Mouse (Mus musculus) liver, embryonic 14.5 days (tissue): ENCODE data around the gene Lrrc75a. TPM values are rescaled to one million over a fixed set of nuclear protein-coding genes. Genes with fewer than 3 reads are reported as not detected.

Experiments used
- ATAC-seq: fragments of 200-750 bp; cut with Nextera tagmentation; 2 replicates; pipeline ENCODE4 v1.8.0; 2017; ENCODE audit warnings: moderate number of reproducible peaks, mild to moderate bottlenecking, moderate library complexity; ENCODE audit not compliant: insufficient read depth
- DNase-seq, 3 experiments: peaks; one replicate each; pipeline ENCODE4 v3.0.0-alpha.2; 2012 to 2013; ENCODE audit warnings: low read depth in 3 of 3, low spot score in 3 of 3
- H3K27ac ChIP-seq: fragments of 300-500 bp; sonication (generic); 2 replicates; pipeline ENCODE4 v1.5.1; 2014; ENCODE audit warnings: moderate library complexity, mild to moderate bottlenecking, control low read depth, inconsistent platforms
- H3K27me3 ChIP-seq: fragments of 300-500 bp; sonication (generic); 2 replicates; pipeline ENCODE4 v1.6.1; 2014; ENCODE audit warnings: mild to moderate bottlenecking, low read length, moderate library complexity; ENCODE audit not compliant: control insufficient read depth, insufficient read depth
- H3K36me3 ChIP-seq: fragments of 300-500 bp; sonication (generic); replicated peaks from 2 replicates; pipeline ENCODE4 v1.6.1; 2014; ENCODE audit warnings: low read depth; ENCODE audit not compliant: control insufficient read depth, insufficient read depth
- H3K4me1 ChIP-seq, 2 experiments: fragments of 200-500 bp in 1 of 2; fragments of 300-500 bp in 1 of 2; sonication (generic) in 1 of 2; replicated peaks; 2 replicates each; pipeline ENCODE4 v1.6.1; 2012 to 2014; ENCODE audit warnings: antibody characterized with exemption in 1 of 2, inconsistent platforms in 1 of 2, low read length in 1 of 2; ENCODE audit not compliant: control insufficient read depth in 2 of 2, insufficient read depth in 2 of 2
- H3K4me2 ChIP-seq: fragments of 300-500 bp; sonication (generic); 2 replicates; pipeline ENCODE4 v1.6.1; 2014; ENCODE audit warnings: low read depth, mild to moderate bottlenecking, control low read depth, moderate library complexity
- H3K4me3 ChIP-seq, 2 experiments: fragments of 200-500 bp in 1 of 2; fragments of 300-500 bp in 1 of 2; sonication (generic) in 1 of 2; 2 replicates each; pipeline ENCODE4 v1.5.1; 2012 to 2014; ENCODE audit warnings: low read depth in 2 of 2, low read length in 2 of 2, mild to moderate bottlenecking in 2 of 2, control low read depth in 1 of 2, inconsistent platforms in 1 of 2, moderate library complexity in 1 of 2; ENCODE audit not compliant: insufficient read depth in 1 of 2
- H3K9ac ChIP-seq: fragments of 300-500 bp; sonication (generic); replicated peaks from 2 replicates; pipeline ENCODE4 v1.6.1; 2014; ENCODE audit warnings: mild to moderate bottlenecking, control low read depth, moderate library complexity
- H3K9me3 ChIP-seq: fragments of 300-500 bp; sonication (generic); 2 replicates; pipeline ENCODE4 v1.6.1; 2016; ENCODE audit warnings: low read length, mixed read lengths; ENCODE audit not compliant: control insufficient read depth
- CTCF ChIP-seq: IDR thresholded peaks from 2 replicates; pipeline ENCODE4 v1.5.1; 2016; ENCODE audit warnings: antibody characterized with exemption, low read depth, control low read depth
- EP300 ChIP-seq: IDR thresholded peaks from 2 replicates; pipeline ENCODE4 v1.6.1; 2016; ENCODE audit warnings: antibody characterized with exemption, low read depth
- WGBS: fragments of 180-500 bp; shearing (Covaris S2); extraction: QIAGEN DNeasy Blood & Tissue Kit; methylation state at CpG from one replicate; pipeline ENCODE4 v1.1.7; 2014; ENCODE audit not compliant: insufficient replicate concordance; 5-methylcytosine and 5-hydroxymethylcytosine counted together
- polyA plus RNA-seq, 2 experiments: library from polyadenylated mRNA; depleted of rRNA in 1 of 2; stranded (reverse) in 1 of 2; unstranded in 1 of 2; fragments of >200 nt; fragmentation: Nextera tagmentation in 1 of 2; extraction: Ambion mirVana in 1 of 2; gene quantifications; 2 replicates each; pipeline versions ENCODE4 v1.2.1 to v1.2.3; 2012 to 2014

Lrrc75a gene
- polyA plus RNA-seq, 2 experiments, result 0.99 to 1.1 TPM

- Histone ChIP-seq H3K36me3 (no peaks in the 10 kb centered on the region), H3K27me3 (no peaks in the 10 kb centered on the region), H3K4me3 (no peak overlapping the region), H3K4me2 (no peak overlapping the region), H3K9ac (no peak overlapping the region), H3K27ac (no peak overlapping the region), H3K9me3 (no peaks in the 10 kb centered on the region), H3K4me1 (peaks cover 0 to 3% of the 10 kb centered on the region in 2 experiments; a peak in 1 of 4 replicates)
- DNase-seq (no peak), ATAC-seq (peak; percentile 45; the same call in 1 of the 2 replicates)
- WGBS, result 68% methylated on average over 8 of the region's 8 CpGs
- no peak for TF ChIP-seq CTCF
- TF ChIP-seq EP300, result no peak
Observed at GRCm38 (mm10) chr11:62591904-62592575, 56.3 kb downstream of the Lrrc75a start.

- 90% methylated on average over 2 of the region's 2 CpGs for WGBS
- DNase-seq, result no peak
- no peak overlapping the region for H3K9ac ChIP-seq
- H3K4me2 ChIP-seq, result no peak overlapping the region
- H3K36me3 ChIP-seq, result no peaks in the 10 kb centered on the region
- peaks cover 0 to 3% of the 10 kb centered on the region in 2 experiments; a peak in 1 of 4 replicates for H3K4me1 ChIP-seq
- H3K27ac ChIP-seq, result no peak overlapping the region
- no peak overlapping the region for H3K4me3 ChIP-seq
- H3K9me3 ChIP-seq, result no peaks in the 10 kb centered on the region
- no peak for TF ChIP-seq EP300
- no peak for TF ChIP-seq CTCF
- no peak for ATAC-seq
- no peaks in the 10 kb centered on the region for H3K27me3 ChIP-seq
Observed at GRCm38 (mm10) chr11:62591026-62591425, 57.3 kb downstream of the Lrrc75a start.

GRCm38 (mm10) chr11:62589391-62589790, 58.9 kb downstream of the Lrrc75a start:
- 80% methylated on average over 10 of the region's 10 CpGs for WGBS
- peaks cover 0 to 13% of the 10 kb centered on the region in 2 experiments; a peak in 3 of 4 replicates for H3K4me1 ChIP-seq
- H3K27me3 ChIP-seq, result no peaks in the 10 kb centered on the region
- H3K9me3 ChIP-seq, result no peaks in the 10 kb centered on the region
- no peaks in the 10 kb centered on the region for H3K36me3 ChIP-seq
- no peak overlapping the region for H3K4me2 ChIP-seq
- ATAC-seq, result no peak
- no peak overlapping the region for H3K9ac ChIP-seq
- no peak for DNase-seq
- no peak for TF ChIP-seq EP300
- no peak for TF ChIP-seq CTCF
- no peak overlapping the region for H3K4me3 ChIP-seq
- H3K27ac ChIP-seq, result no peak overlapping the region

GRCm38 (mm10) chr11:62587034-62587433, 61.3 kb downstream of the Lrrc75a start:
- TF ChIP-seq EP300 (no peak), CTCF (no peak)
- no peaks in the 10 kb centered on the region for H3K36me3 ChIP-seq
- 72% methylated on average over 5 of the region's 5 CpGs for WGBS
- DNase-seq, result no peak
- H3K27ac ChIP-seq, result no peak overlapping the region
- H3K4me1 ChIP-seq, result peaks cover 0 to 13% of the 10 kb centered on the region in 2 experiments; a peak in 3 of 4 replicates
- no peak overlapping the region for H3K4me3 ChIP-seq
- no peaks in the 10 kb centered on the region for H3K27me3 ChIP-seq
- no peak for ATAC-seq
- no peak overlapping the region for H3K4me2 ChIP-seq
- H3K9ac ChIP-seq, result no peak overlapping the region
- H3K9me3 ChIP-seq, result no peaks in the 10 kb centered on the region

GRCm38 (mm10) chr11:62584671-62585206, 63.6 kb downstream of the Lrrc75a start:
- TF ChIP-seq EP300 (no peak), CTCF (no peak)
- peak; percentile 53 for ATAC-seq
- WGBS, result 60% methylated on average over 9 of the region's 9 CpGs

More at GRCm38 (mm10) chr11:62584671-62585206, 63.6 kb downstream of the Lrrc75a start:
- no peaks in the 10 kb centered on the region for H3K36me3 ChIP-seq
- no peaks in the 10 kb centered on the region for H3K9me3 ChIP-seq
- H3K4me3 ChIP-seq, result no peak overlapping the region
- no peak overlapping the region for H3K4me2 ChIP-seq
- peaks cover 0 to 18% of the 10 kb centered on the region in 2 experiments; a peak in 3 of 4 replicates for H3K4me1 ChIP-seq
- no peaks in the 10 kb centered on the region for H3K27me3 ChIP-seq
- no peak for DNase-seq
- H3K27ac ChIP-seq, result no peak overlapping the region
- no peak overlapping the region for H3K9ac ChIP-seq
